Mouse (Mus musculus): ENCODE data around the gene Kalrn. TPM values are rescaled to one million over a fixed set of nuclear protein-coding genes. Genes with fewer than 3 reads are reported as not detected.

The Kalrn gene
- polyA plus RNA-seq, 1 experiment from 2014 or later, result 22.4 TPM

GRCm38 (mm10) chr16:34389520-34390271 is 183.6 kb downstream of the Kalrn start:
- WGBS, result 73% methylated on average over 5 of the region's 5 CpGs
- Histone ChIP-seq H3K4me2 (ENCODE audit: low read depth, low read length, severe bottlenecking) (no peak overlapping the region), H3K4me3 (ENCODE audit: low read depth, low read length) (no peak overlapping the region), H3K9me3 (ENCODE audit: control insufficient read depth, low read length) (no peaks in the 10 kb centered on the region), H3K27ac (ENCODE audit: low read depth, low read length) (no peak overlapping the region), H3K36me3 (ENCODE audit: control insufficient read depth, insufficient read depth, low read length) (no peaks in the 10 kb centered on the region), H3K27me3 (ENCODE audit: control insufficient read depth, insufficient read depth, low read length) (no peaks in the 10 kb centered on the region), H3K9ac (ENCODE audit: low read length) (no peak overlapping the region), H3K4me1 (replicated peaks; ENCODE audit: control insufficient read depth, insufficient read depth, low read length) (peaks cover 4% of the 10 kb centered on the region; the same call in 1 of the 2 replicates)
- no peak for ATAC-seq (replicated peaks; ENCODE audit: low FRiP score)
- no peak for DNase-seq (ENCODE audit: low spot score)

- DNase-seq (ENCODE audit: low spot score) (no peak), ATAC-seq (replicated peaks; ENCODE audit: low FRiP score) (no peak)
- Histone ChIP-seq H3K4me1 (replicated peaks; ENCODE audit: control insufficient read depth, insufficient read depth, low read length) (peaks cover 4% of the 10 kb centered on the region; the same call in 1 of the 2 replicates), H3K27ac (ENCODE audit: low read depth, low read length) (no peak overlapping the region), H3K9ac (ENCODE audit: low read length) (no peak overlapping the region), H3K9me3 (ENCODE audit: control insufficient read depth, low read length) (no peaks in the 10 kb centered on the region), H3K4me2 (ENCODE audit: low read depth, low read length, severe bottlenecking) (no peak overlapping the region), H3K36me3 (ENCODE audit: control insufficient read depth, insufficient read depth, low read length) (no peaks in the 10 kb centered on the region), H3K27me3 (ENCODE audit: control insufficient read depth, insufficient read depth, low read length) (no peaks in the 10 kb centered on the region), H3K4me3 (ENCODE audit: low read depth, low read length) (no peak overlapping the region)
- WGBS, result 89% methylated on average over 6 of the region's 6 CpGs
Observed at GRCm38 (mm10) chr16:34388871-34389270, 184.5 kb downstream of the Kalrn start.

- ATAC-seq (replicated peaks; ENCODE audit: low FRiP score) (no peak), DNase-seq (ENCODE audit: low spot score) (no peak)
- Histone ChIP-seq H3K4me3 (ENCODE audit: low read depth, low read length) (no peak overlapping the region), H3K9ac (ENCODE audit: low read length) (no peak overlapping the region), H3K4me1 (replicated peaks; ENCODE audit: control insufficient read depth, insufficient read depth, low read length) (peaks cover 4% of the 10 kb centered on the region; the same call in 1 of the 2 replicates), H3K9me3 (ENCODE audit: control insufficient read depth, low read length) (no peaks in the 10 kb centered on the region), H3K4me2 (ENCODE audit: low read depth, low read length, severe bottlenecking) (no peak overlapping the region), H3K27me3 (ENCODE audit: control insufficient read depth, insufficient read depth, low read length) (no peaks in the 10 kb centered on the region), H3K36me3 (ENCODE audit: control insufficient read depth, insufficient read depth, low read length) (no peaks in the 10 kb centered on the region), H3K27ac (ENCODE audit: low read depth, low read length) (no peak overlapping the region)
- 95% methylated on average over 8 of the region's 8 CpGs for WGBS
Observed at GRCm38 (mm10) chr16:34385065-34385464, 188.3 kb downstream of the Kalrn start.

- no peaks in the 10 kb centered on the region for H3K36me3 ChIP-seq (ENCODE audit: control insufficient read depth, insufficient read depth, low read length)
- H3K4me1 ChIP-seq (replicated peaks; ENCODE audit: control insufficient read depth, insufficient read depth, low read length), result no peaks in the 10 kb centered on the region
- DNase-seq (ENCODE audit: low spot score) (no peak), ATAC-seq (replicated peaks; ENCODE audit: low FRiP score) (no peak)
- H3K9ac ChIP-seq (ENCODE audit: low read length), result no peak overlapping the region
- 83% methylated on average over 4 of the region's 4 CpGs for WGBS
- H3K9me3 ChIP-seq (ENCODE audit: control insufficient read depth, low read length), result no peaks in the 10 kb centered on the region
- H3K27ac ChIP-seq (ENCODE audit: low read depth, low read length), result no peak overlapping the region
- H3K4me2 ChIP-seq (ENCODE audit: low read depth, low read length, severe bottlenecking), result no peak overlapping the region
- no peak overlapping the region for H3K4me3 ChIP-seq (ENCODE audit: low read depth, low read length)
- H3K27me3 ChIP-seq (ENCODE audit: control insufficient read depth, insufficient read depth, low read length), result no peaks in the 10 kb centered on the region
Observed at GRCm38 (mm10) chr16:34382992-34383391, 190.3 kb downstream of the Kalrn start.

GRCm38 (mm10) chr16:34376166-34376857 is 197.0 kb downstream of the Kalrn start:
- H3K36me3 ChIP-seq (ENCODE audit: control insufficient read depth, insufficient read depth, low read length), result no peaks in the 10 kb centered on the region
- no peaks in the 10 kb centered on the region for H3K4me1 ChIP-seq (replicated peaks; ENCODE audit: control insufficient read depth, insufficient read depth, low read length)
- no peak overlapping the region for H3K9ac ChIP-seq (ENCODE audit: low read length)
- H3K4me3 ChIP-seq (ENCODE audit: low read depth, low read length), result no peak overlapping the region
- H3K27ac ChIP-seq (ENCODE audit: low read depth, low read length), result no peak overlapping the region
- no peak for ATAC-seq (replicated peaks; ENCODE audit: low FRiP score)
- no peak overlapping the region for H3K4me2 ChIP-seq (ENCODE audit: low read depth, low read length, severe bottlenecking)
- H3K27me3 ChIP-seq (ENCODE audit: control insufficient read depth, insufficient read depth, low read length), result no peaks in the 10 kb centered on the region
- no peak for DNase-seq (ENCODE audit: low spot score)
- H3K9me3 ChIP-seq (ENCODE audit: control insufficient read depth, low read length), result no peaks in the 10 kb centered on the region
- 87% methylated on average over 12 of the region's 12 CpGs for WGBS

GRCm38 (mm10) chr16:34373519-34373918 is 199.8 kb downstream of the Kalrn start:
- Histone ChIP-seq H3K4me2 (ENCODE audit: low read depth, low read length, severe bottlenecking) (no peak overlapping the region), H3K9ac (ENCODE audit: low read length) (no peak overlapping the region), H3K9me3 (ENCODE audit: control insufficient read depth, low read length) (no peaks in the 10 kb centered on the region), H3K27ac (ENCODE audit: low read depth, low read length) (no peak overlapping the region), H3K4me1 (replicated peaks; ENCODE audit: control insufficient read depth, insufficient read depth, low read length) (no peaks in the 10 kb centered on the region), H3K4me3 (ENCODE audit: low read depth, low read length) (no peak overlapping the region), H3K36me3 (ENCODE audit: control insufficient read depth, insufficient read depth, low read length) (no peaks in the 10 kb centered on the region), H3K27me3 (ENCODE audit: control insufficient read depth, insufficient read depth, low read length) (no peaks in the 10 kb centered on the region)
- DNase-seq (ENCODE audit: low spot score) (no peak), ATAC-seq (replicated peaks; ENCODE audit: low FRiP score) (no peak)
- WGBS, result 62% methylated on average over 4 of the region's 4 CpGs

GRCm38 (mm10) chr16:34372103-34372741 is 201.1 kb downstream of the Kalrn start:
- Histone ChIP-seq H3K27me3 (ENCODE audit: control insufficient read depth, insufficient read depth, low read length) (no peaks in the 10 kb centered on the region), H3K36me3 (ENCODE audit: control insufficient read depth, insufficient read depth, low read length) (no peaks in the 10 kb centered on the region), H3K9me3 (ENCODE audit: control insufficient read depth, low read length) (no peaks in the 10 kb centered on the region), H3K27ac (ENCODE audit: low read depth, low read length) (no peak overlapping the region), H3K4me2 (ENCODE audit: low read depth, low read length, severe bottlenecking) (no peak overlapping the region), H3K9ac (ENCODE audit: low read length) (no peak overlapping the region), H3K4me3 (ENCODE audit: low read depth, low read length) (no peak overlapping the region), H3K4me1 (replicated peaks; ENCODE audit: control insufficient read depth, insufficient read depth, low read length) (no peaks in the 10 kb centered on the region)
- 88% methylated on average over 15 of the region's 15 CpGs for WGBS
- ATAC-seq (replicated peaks; ENCODE audit: low FRiP score), result no peak
- no peak for DNase-seq (ENCODE audit: low spot score)

- no peaks in the 10 kb centered on the region for H3K27me3 ChIP-seq (ENCODE audit: control insufficient read depth, insufficient read depth, low read length)
- H3K9ac ChIP-seq (ENCODE audit: low read length), result no peak overlapping the region
- ATAC-seq (replicated peaks; ENCODE audit: low FRiP score) (no peak), DNase-seq (ENCODE audit: low spot score) (no peak)
- H3K4me1 ChIP-seq (replicated peaks; ENCODE audit: control insufficient read depth, insufficient read depth, low read length), result no peaks in the 10 kb centered on the region
- H3K9me3 ChIP-seq (ENCODE audit: control insufficient read depth, low read length), result no peaks in the 10 kb centered on the region
- no peaks in the 10 kb centered on the region; the same call in 1 of the 2 replicates for H3K36me3 ChIP-seq (ENCODE audit: control insufficient read depth, insufficient read depth, low read length)
- H3K27ac ChIP-seq (ENCODE audit: low read depth, low read length), result no peak overlapping the region
- H3K4me2 ChIP-seq (ENCODE audit: low read depth, low read length, severe bottlenecking), result no peak overlapping the region
- 88% methylated on average over 4 of the region's 4 CpGs for WGBS
- no peak overlapping the region for H3K4me3 ChIP-seq (ENCODE audit: low read depth, low read length)
Observed at GRCm38 (mm10) chr16:34359206-34359605, 214.1 kb downstream of the Kalrn start.
